Mouse (Mus musculus): ENCODE measurements around the gene Dip2a. TPM values are rescaled to one million over a fixed set of nuclear protein-coding genes. Genes with fewer than 3 reads are reported as not detected.

The Dip2a gene
- polyA plus RNA-seq, 1 experiment = 26.0 TPM

- no peak overlapping the region for H3K4me3 ChIP-seq (ENCODE audit: insufficient read depth, poor library complexity, severe bottlenecking)
- no peaks in the 10 kb centered on the region for H3K27me3 ChIP-seq (ENCODE audit: control insufficient read depth, insufficient read depth, insufficient read length)
- peaks cover 70% of the 10 kb centered on the region for H3K79me2 ChIP-seq (ENCODE audit: control insufficient read depth, insufficient read depth)
- peaks cover 13% of the 10 kb centered on the region for H3K79me3 ChIP-seq (ENCODE audit: low read depth)
- TF ChIP-seq MYOD1 (IDR thresholded peaks at IDR 0.05; ENCODE audit: control insufficient read depth, insufficient read length, low read depth) = no peak
- no peak for TF ChIP-seq MAX (IDR thresholded peaks at IDR 0.05)
- TF ChIP-seq CEBPB (IDR thresholded peaks at IDR 0.05; ENCODE audit: low read depth) = no peak
- TF ChIP-seq USF1 (IDR thresholded peaks at IDR 0.05; ENCODE audit: low read depth) = no peak
- no peak for TF ChIP-seq MYOG (IDR thresholded peaks at IDR 0.05; ENCODE audit: control insufficient read depth, extremely low read depth, insufficient read length)
- TF ChIP-seq CTCF (IDR thresholded peaks at IDR 0.05; ENCODE audit: control insufficient read depth, insufficient read depth, insufficient read length) = no peak
- TF ChIP-seq FOSL1 (IDR thresholded peaks at IDR 0.05; ENCODE audit: insufficient read depth, low read length, poor library complexity, severe bottlenecking) = no peak
- no peaks in the 10 kb centered on the region for H3K36me3 ChIP-seq (ENCODE audit: control insufficient read depth, insufficient read depth)
- H3ac ChIP-seq (ENCODE audit: control insufficient read depth, insufficient read length, low read depth) = no peak overlapping the region
These were observed 13.1 kb downstream of the Dip2a start for GRCm38 (mm10) chr10:76332040-76332439.

GRCm38 (mm10) chr10:76329093-76329492, 16.0 kb downstream of the Dip2a start:
- H3K79me2 ChIP-seq (ENCODE audit: control insufficient read depth, insufficient read depth) = peaks cover 44% of the 10 kb centered on the region
- no peak overlapping the region for H3ac ChIP-seq (ENCODE audit: control insufficient read depth, insufficient read length, low read depth)
- no peaks in the 10 kb centered on the region for H3K27me3 ChIP-seq (ENCODE audit: control insufficient read depth, insufficient read depth, insufficient read length)
- no peaks in the 10 kb centered on the region for H3K36me3 ChIP-seq (ENCODE audit: control insufficient read depth, insufficient read depth)
- H3K79me3 ChIP-seq (ENCODE audit: low read depth) = peaks cover 12% of the 10 kb centered on the region
- TF ChIP-seq CTCF (IDR thresholded peaks at IDR 0.05; ENCODE audit: control insufficient read depth, insufficient read depth, insufficient read length) = no peak
- no peak overlapping the region for H3K4me3 ChIP-seq (ENCODE audit: insufficient read depth, poor library complexity, severe bottlenecking)

- TF ChIP-seq CEBPB (IDR thresholded peaks at IDR 0.05; ENCODE audit: low read depth) (peak; percentile 46), MYOD1 (IDR thresholded peaks at IDR 0.05; ENCODE audit: control insufficient read depth, insufficient read length, low read depth) (no peak)
- no peak overlapping the region for H3ac ChIP-seq (ENCODE audit: control insufficient read depth, insufficient read length, low read depth)
- peaks cover 10% of the 10 kb centered on the region for H3K79me3 ChIP-seq (ENCODE audit: low read depth)
- H3K27me3 ChIP-seq (ENCODE audit: control insufficient read depth, insufficient read depth, insufficient read length) = no peaks in the 10 kb centered on the region
- H3K36me3 ChIP-seq (ENCODE audit: control insufficient read depth, insufficient read depth) = no peaks in the 10 kb centered on the region
- no peak overlapping the region for H3K4me3 ChIP-seq (ENCODE audit: insufficient read depth, poor library complexity, severe bottlenecking)
- H3K79me2 ChIP-seq (ENCODE audit: control insufficient read depth, insufficient read depth) = peaks cover 39% of the 10 kb centered on the region
These were observed 16.5 kb downstream of the Dip2a start for GRCm38 (mm10) chr10:76328574-76328973.

- no peaks in the 10 kb centered on the region for H3K36me3 ChIP-seq (ENCODE audit: control insufficient read depth, insufficient read depth)
- peaks cover 10% of the 10 kb centered on the region for H3K79me3 ChIP-seq (ENCODE audit: low read depth)
- H3K27me3 ChIP-seq (ENCODE audit: control insufficient read depth, insufficient read depth, insufficient read length) = no peaks in the 10 kb centered on the region
- H3ac ChIP-seq (ENCODE audit: control insufficient read depth, insufficient read length, low read depth) = no peak overlapping the region
- no peak overlapping the region for H3K4me3 ChIP-seq (ENCODE audit: insufficient read depth, poor library complexity, severe bottlenecking)
- H3K79me2 ChIP-seq (ENCODE audit: control insufficient read depth, insufficient read depth) = peaks cover 27% of the 10 kb centered on the region
- TF ChIP-seq USF1 (IDR thresholded peaks at IDR 0.05; ENCODE audit: low read depth) = no peak
- no peak for TF ChIP-seq MYOD1 (IDR thresholded peaks at IDR 0.05; ENCODE audit: control insufficient read depth, insufficient read length, low read depth)
- no peak for TF ChIP-seq MAX (IDR thresholded peaks at IDR 0.05)
These were observed 18.6 kb downstream of the Dip2a start for GRCm38 (mm10) chr10:76326304-76327006.

- no peak for TF ChIP-seq USF1 (IDR thresholded peaks at IDR 0.05; ENCODE audit: low read depth)
- no peak for TF ChIP-seq CTCF (IDR thresholded peaks at IDR 0.05; ENCODE audit: control insufficient read depth, insufficient read depth, insufficient read length)
- TF ChIP-seq MYOG (IDR thresholded peaks at IDR 0.05; ENCODE audit: control insufficient read depth, extremely low read depth, insufficient read length) = no peak
- peaks cover 9% of the 10 kb centered on the region for H3K79me2 ChIP-seq (ENCODE audit: control insufficient read depth, insufficient read depth)
- no peaks in the 10 kb centered on the region for H3K27me3 ChIP-seq (ENCODE audit: control insufficient read depth, insufficient read depth, insufficient read length)
- H3K36me3 ChIP-seq (ENCODE audit: control insufficient read depth, insufficient read depth) = peaks cover 47% of the 10 kb centered on the region
- H3K4me3 ChIP-seq (ENCODE audit: insufficient read depth, poor library complexity, severe bottlenecking) = no peak overlapping the region
- no peak overlapping the region for H3ac ChIP-seq (ENCODE audit: control insufficient read depth, insufficient read length, low read depth)
- H3K79me3 ChIP-seq (ENCODE audit: low read depth) = no peaks in the 10 kb centered on the region
These were observed 27.5 kb downstream of the Dip2a start for GRCm38 (mm10) chr10:76317623-76318022.

- H3K27me3 ChIP-seq (ENCODE audit: control insufficient read depth, insufficient read depth, insufficient read length) = no peaks in the 10 kb centered on the region
- peaks cover 52% of the 10 kb centered on the region for H3K36me3 ChIP-seq (ENCODE audit: control insufficient read depth, insufficient read depth)
- H3K79me2 ChIP-seq (ENCODE audit: control insufficient read depth, insufficient read depth) = no peaks in the 10 kb centered on the region
- no peaks in the 10 kb centered on the region for H3K79me3 ChIP-seq (ENCODE audit: low read depth)
- H3K4me3 ChIP-seq (ENCODE audit: insufficient read depth, poor library complexity, severe bottlenecking) = no peak overlapping the region
- no peak overlapping the region for H3ac ChIP-seq (ENCODE audit: control insufficient read depth, insufficient read length, low read depth)
- TF ChIP-seq CEBPB (IDR thresholded peaks at IDR 0.05; ENCODE audit: low read depth) (no peak), CTCF (IDR thresholded peaks at IDR 0.05; ENCODE audit: control insufficient read depth, insufficient read depth, insufficient read length) (no peak), USF1 (IDR thresholded peaks at IDR 0.05; ENCODE audit: low read depth) (no peak), FOSL1 (IDR thresholded peaks at IDR 0.05; ENCODE audit: insufficient read depth, low read length, poor library complexity, severe bottlenecking) (no peak), MYOD1 (IDR thresholded peaks at IDR 0.05; ENCODE audit: control insufficient read depth, insufficient read length, low read depth) (no peak), MYOG (IDR thresholded peaks at IDR 0.05; ENCODE audit: control insufficient read depth, extremely low read depth, insufficient read length) (no peak)
These were observed 28.9 kb downstream of the Dip2a start for GRCm38 (mm10) chr10:76316194-76316593.

All from C2C12 (cell line).